Mouse (Mus musculus) liver, postnatal 0 days (tissue): ENCODE data around the gene Lysmd1. TPM values are rescaled to one million over a fixed set of nuclear protein-coding genes. Genes with fewer than 3 reads are reported as not detected.
"Not testable (repeated sequence)": the region's sequence is repeated elsewhere in the genome, so short reads cannot be mapped to it uniquely, and the experiment has no call there.

Experiments used
- ATAC-seq: fragments of 200-750 bp; cut with Nextera tagmentation; 2 replicates; pipeline ENCODE4 v1.8.0; 2017; ENCODE audit warnings: mild to moderate bottlenecking, moderate library complexity
- DNase-seq: peaks from one replicate; pipeline ENCODE4 v3.0.0-alpha.2; 2016
- H3K27ac ChIP-seq: fragments of 300-500 bp; sonication (generic); 2 replicates; pipeline ENCODE4 v1.5.1; 2014; ENCODE audit warnings: antibody characterized with exemption, moderate library complexity, mild to moderate bottlenecking, low read depth
- H3K27me3 ChIP-seq: fragments of 300-500 bp; sonication (generic); 2 replicates; pipeline ENCODE4 v1.6.1; 2014; ENCODE audit warnings: low read length, control low read depth, mixed read lengths; ENCODE audit not compliant: insufficient read depth
- H3K36me3 ChIP-seq: fragments of 300-500 bp; sonication (generic); replicated peaks from 2 replicates; pipeline ENCODE4 v1.6.1; 2014; ENCODE audit warnings: mild to moderate bottlenecking, control low read depth, low read length, moderate library complexity, mixed read lengths; ENCODE audit not compliant: insufficient read depth
- H3K4me1 ChIP-seq: fragments of 300-500 bp; sonication (generic); 2 replicates; pipeline ENCODE4 v1.6.1; 2014; ENCODE audit warnings: antibody characterized with exemption, mild to moderate bottlenecking, control low read depth; ENCODE audit not compliant: insufficient read depth
- H3K4me2 ChIP-seq: fragments of 300-500 bp; sonication (generic); 2 replicates; pipeline ENCODE4 v1.6.1; 2014; ENCODE audit warnings: low read depth, mild to moderate bottlenecking, low read length, moderate library complexity, mixed read lengths
- H3K4me3 ChIP-seq: fragments of 300-500 bp; sonication (generic); 2 replicates; pipeline ENCODE4 v1.5.1; 2014; ENCODE audit warnings: low read depth, low read length
- H3K9ac ChIP-seq: fragments of 300-500 bp; sonication (generic); replicated peaks from 2 replicates; pipeline ENCODE4 v1.6.1; 2014; ENCODE audit warnings: mild to moderate bottlenecking, moderate library complexity
- H3K9me3 ChIP-seq: fragments of 300-500 bp; sonication (generic); 2 replicates; pipeline ENCODE4 v1.6.1; 2016; ENCODE audit warnings: mild to moderate bottlenecking, control low read depth, low read length, mixed read lengths
- CTCF ChIP-seq: sonication (generic); IDR thresholded peaks from 2 replicates; pipeline ENCODE4 v1.5.1; 2016; ENCODE audit warnings: antibody characterized with exemption, low read depth
- EP300 ChIP-seq: IDR thresholded peaks from 2 replicates; pipeline ENCODE4 v1.6.1; 2016; ENCODE audit warnings: antibody characterized with exemption, low read depth, mild to moderate bottlenecking
- WGBS: fragments of 180-500 bp; shearing (Covaris S2); extraction: QIAGEN DNeasy Blood & Tissue Kit; methylation state at CpG from one replicate; pipeline ENCODE4 v1.1.7; 2014; ENCODE audit not compliant: insufficient replicate concordance; 5-methylcytosine and 5-hydroxymethylcytosine counted together
- polyA plus RNA-seq: library from polyadenylated mRNA; unstranded; fragments of >200 nt; fragmentation: Nextera tagmentation; extraction: Ambion mirVana; gene quantifications from 2 replicates; pipeline ENCODE4 v1.2.1, GENCODE M21; 2015

Lysmd1 gene
- 6.7 and 7.0 TPM in 2 replicates for polyA plus RNA-seq

GRCm38 (mm10) chr3:95133680-95134101 lies at the start of gene Lysmd1, which contains the start of gene Scnm1:
Gene Lysmd1 (plus strand): TSS chr3:95134088.
Gene Scnm1 (minus strand): TSS chr3:95134011.
- peak within 1 kb of the TSS; percentile 79 for H3K4me2 ChIP-seq
- DNase-seq (peak; percentile 93), ATAC-seq (peak; percentile 96)
- peak within 1 kb of the TSS; percentile 68 for H3K9ac ChIP-seq
- peak within 1 kb of the TSS; percentile 55 for H3K27ac ChIP-seq
- peak within 1 kb of the TSS; percentile 65 for H3K4me3 ChIP-seq
- H3K36me3 ChIP-seq = peaks cover 23% of the 10 kb centered on the region
- H3K9me3 ChIP-seq = no peaks in the 10 kb centered on the region
- H3K4me1 ChIP-seq = peaks cover 29% of the 10 kb centered on the region
- TF ChIP-seq CTCF (peak; percentile 44), EP300 (peak; percentile 73)
- H3K27me3 ChIP-seq = no peaks in the 10 kb centered on the region
- WGBS = 0% methylated on average over 20 of the region's 20 CpGs

- H3K36me3 ChIP-seq = 0 out of 2 replicates have a peak, but pooled peaks cover 2% of the 10 kb centered on the region
- H3K27ac ChIP-seq = no peak overlapping the region
- H3K4me3 ChIP-seq = no peak overlapping the region
- H3K4me2 ChIP-seq = no peak overlapping the region
- DNase-seq = no peak
- no peak for ATAC-seq
- H3K4me1 ChIP-seq = no peaks in the 10 kb centered on the region
- TF ChIP-seq EP300 (no peak), CTCF (no peak)
- 93% methylated on average over 1 of the region's 1 CpGs for WGBS
- H3K9ac ChIP-seq = no peak overlapping the region
- H3K27me3 ChIP-seq = no peaks in the 10 kb centered on the region
- no peaks in the 10 kb centered on the region for H3K9me3 ChIP-seq
These were observed 45.8 kb upstream of the Lysmd1 start for GRCm38 (mm10) chr3:95088071-95088470.

GRCm38 (mm10) chr3:95100854-95101253 lies 33.0 kb upstream of the Lysmd1 start:
- DNase-seq (no peak), ATAC-seq (no peak)
- no peak for TF ChIP-seq EP300
- TF ChIP-seq CTCF = no peak
- 21% methylated on average over 2 of the region's 2 CpGs for WGBS
- Histone ChIP-seq H3K27me3 (no peaks in the 10 kb centered on the region), H3K4me1 (peaks cover 10% of the 10 kb centered on the region; the same call in 1 of the 2 replicates), H3K4me3 (no peak overlapping the region), H3K9ac (no peak overlapping the region), H3K36me3 (peaks cover 15% of the 10 kb centered on the region), H3K27ac (no peak overlapping the region), H3K9me3 (no peaks in the 10 kb centered on the region), H3K4me2 (no peak overlapping the region)

GRCm38 (mm10) chr3:95105121-95105520 lies 28.8 kb upstream of the Lysmd1 start:
- TF ChIP-seq CTCF (no peak), EP300 (no peak)
- H3K27me3 ChIP-seq = no peaks in the 10 kb centered on the region
- no peak overlapping the region for H3K27ac ChIP-seq
- peaks cover 13% of the 10 kb centered on the region; the same call in 1 of the 2 replicates for H3K4me1 ChIP-seq
- peaks cover 4% of the 10 kb centered on the region; the same call in 1 of the 2 replicates for H3K36me3 ChIP-seq
- no peaks in the 10 kb centered on the region for H3K9me3 ChIP-seq
- WGBS = 15% methylated on average over 4 of the region's 4 CpGs
- ATAC-seq (no peak), DNase-seq (no peak)
- H3K9ac ChIP-seq = peak overlapping the region; percentile 97
- peak overlapping the region; percentile 72 for H3K4me2 ChIP-seq
- H3K4me3 ChIP-seq = peak overlapping the region; percentile 92

GRCm38 (mm10) chr3:95105586-95106337 lies 28.1 kb upstream of the Lysmd1 start:
- Histone ChIP-seq H3K36me3 (peaks cover 4% of the 10 kb centered on the region; the same call in 1 of the 2 replicates), H3K27ac (peak overlapping the region; percentile 90), H3K4me2 (peak overlapping the region; percentile 72), H3K9ac (peak overlapping the region; percentile 97), H3K27me3 (no peaks in the 10 kb centered on the region), H3K4me1 (peaks cover 13% of the 10 kb centered on the region; the same call in 1 of the 2 replicates), H3K9me3 (no peaks in the 10 kb centered on the region), H3K4me3 (peak overlapping the region; percentile 92)
- DNase-seq (peak; percentile 44), ATAC-seq (peak; percentile 17; the same call in 1 of the 2 replicates)
- TF ChIP-seq CTCF = no peak
- TF ChIP-seq EP300 = no peak
- WGBS = under 1% methylated on average over 16 of the region's 16 CpGs

GRCm38 (mm10) chr3:95106338-95107117 lies 27.4 kb upstream of the Lysmd1 start, which contains the start of gene Pip5k1a:
Gene Pip5k1a (minus strand): TSS chr3:95106930.
- WGBS = under 1% methylated on average over 51 of the region's 51 CpGs
- Histone ChIP-seq H3K27ac (peak within 1 kb of the TSS; percentile 90), H3K4me2 (peak within 1 kb of the TSS; percentile 79), H3K9ac (peak within 1 kb of the TSS; percentile 97), H3K27me3 (no peaks in the 10 kb centered on the region), H3K36me3 (peaks cover 4% of the 10 kb centered on the region; the same call in 1 of the 2 replicates), H3K9me3 (no peaks in the 10 kb centered on the region), H3K4me3 (peak within 1 kb of the TSS; percentile 92), H3K4me1 (peaks cover 13% of the 10 kb centered on the region; the same call in 1 of the 2 replicates)
- TF ChIP-seq EP300 (no peak; the same call in 1 of the 2 replicates), CTCF (0 out of 2 replicates have a peak, but pooled peaks have one; percentile 15)
- ATAC-seq (peak; percentile 86), DNase-seq (peak; percentile 96)

GRCm38 (mm10) chr3:95107308-95107707 lies 26.6 kb upstream of the Lysmd1 start:
- ATAC-seq, DNase-seq, H3K27me3 ChIP-seq, H3K36me3 ChIP-seq, H3K9me3 ChIP-seq: not testable (repeated sequence)
- Histone ChIP-seq H3K4me3 (peak overlapping the region; percentile 92), H3K4me2 (peak overlapping the region; percentile 79), H3K9ac (peak overlapping the region; percentile 57; the same call in 1 of the 2 replicates), H3K27ac (peak overlapping the region; percentile 52), H3K4me1 (peaks cover 18% of the 10 kb centered on the region)
